22 mouse cellular contexts compared by ENCODE assay signal in the genomic region with DNA sequence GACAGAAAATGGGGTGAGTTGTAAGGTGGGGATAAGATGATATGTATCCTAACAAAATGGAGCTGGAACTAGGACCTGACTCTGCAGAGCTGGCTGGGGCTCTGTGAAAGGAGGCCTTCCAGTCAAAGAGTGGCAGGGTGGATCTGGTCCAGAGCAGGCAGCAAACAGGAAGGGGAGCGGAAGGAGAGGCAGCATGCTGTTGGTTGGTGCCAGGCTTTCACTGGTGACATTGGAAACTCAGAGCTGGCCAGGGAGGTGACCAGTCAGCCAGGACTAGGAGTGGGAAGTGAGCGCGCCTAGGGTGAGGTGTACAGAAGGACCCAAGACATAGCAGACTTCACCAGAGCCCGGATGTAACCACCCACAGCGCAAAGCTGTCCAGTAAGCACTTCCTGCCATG.
DNase-seq lines count a peak whose midpoint lies in the region; ATAC-seq and TF ChIP-seq lines count a peak whose summit lies in the region.
"Had no signal": no experiment of that assay in that cellular context is flagged by ENCODE, and none has a peak within 500 bp of the region (broad histone marks: within the 10 kb centered on the region; RNA-seq: fewer than 3 reads in every experiment).

No protein-coding gene starts in this region.

- WGBS in cerebellum, adult 2 months, result 17% methylated on average over 5 of the region's 5 CpGs
- 94% methylated on average over 5 of the region's 5 CpGs for WGBS in forebrain, embryonic 11.5 days

- no peak overlapping the region for H3K4me2 ChIP-seq in forebrain, embryonic 11.5 days (ENCODE audit: low read depth, low read length, severe bottlenecking)
- H3K4me2 ChIP-seq: embryonic facial prominence, embryonic 12.5 days; forebrain, embryonic 13.5 days; heart, embryonic 13.5 days; hindbrain, embryonic 14.5 days; intestine, embryonic 15.5 days had no signal

- H3K9ac ChIP-seq in forebrain, embryonic 11.5 days (ENCODE audit: low read length), result no peak overlapping the region
- H3K9ac ChIP-seq: embryonic facial prominence, embryonic 12.5 days; forebrain, embryonic 13.5 days; forebrain, postnatal 0 days; heart, embryonic 13.5 days; hindbrain, embryonic 14.5 days; intestine, embryonic 15.5 days had no signal

- ATAC-seq in forebrain, embryonic 11.5 days (replicated peaks; ENCODE audit: low FRiP score), result no peak
- ATAC-seq: CD4-positive, CD25-positive, alpha-beta regulatory T cell, adult 4 months; forebrain, embryonic 13.5 days; forebrain, postnatal 0 days; intestine, embryonic 15.5 days had no signal

- no peak for TF ChIP-seq POLR2A in cerebellum, adult 2 months (IDR thresholded peaks at IDR 0.05; ENCODE audit: borderline replicate concordance, insufficient read depth, low read length)

- peaks cover 14% of the 10 kb centered on the region for H3K4me1 ChIP-seq in cerebellum, adult 2 months (ENCODE audit: control insufficient read depth, insufficient read depth, low read length)
- H3K4me1 ChIP-seq in forebrain, embryonic 11.5 days (replicated peaks; ENCODE audit: control insufficient read depth, insufficient read depth, low read length), result no peaks in the 10 kb centered on the region
- H3K4me1 ChIP-seq: embryonic facial prominence, embryonic 12.5 days; forebrain, embryonic 13.5 days; heart, embryonic 13.5 days; intestine, embryonic 15.5 days had no signal

- intact Hi-C loops in heart, postnatal 14 days (cut with DNase I), result no loop called here

- H3K36me3 ChIP-seq in forebrain, embryonic 11.5 days (ENCODE audit: control insufficient read depth, insufficient read depth, low read length), result no peaks in the 10 kb centered on the region
- H3K36me3 ChIP-seq: embryonic facial prominence, embryonic 12.5 days; G1E; heart, embryonic 13.5 days; intestine, embryonic 15.5 days had no signal

- no peaks in the 10 kb centered on the region for H3K9me3 ChIP-seq in forebrain, embryonic 11.5 days (ENCODE audit: control insufficient read depth, low read length)
- H3K9me3 ChIP-seq: embryonic facial prominence, embryonic 12.5 days; forebrain, embryonic 13.5 days; G1E; intestine, embryonic 15.5 days had no signal

- TF ChIP-seq CTCF in cerebellum, adult 2 months (IDR thresholded peaks at IDR 0.05; ENCODE audit: borderline replicate concordance, insufficient read depth, low read depth, low read length), result no peak

- no peak overlapping the region for H3K4me3 ChIP-seq in cerebellum, adult 2 months (replicated peaks; ENCODE audit: insufficient read depth, low read depth, low read length)
- no peak overlapping the region for H3K4me3 ChIP-seq in forebrain, embryonic 11.5 days (ENCODE audit: low read depth, low read length)
- H3K4me3 ChIP-seq: embryonic facial prominence, embryonic 12.5 days; forebrain, embryonic 13.5 days; heart, embryonic 13.5 days; intestine, embryonic 15.5 days had no signal

- no peaks in the 10 kb centered on the region for H3K27me3 ChIP-seq in cerebellum, adult 2 months (ENCODE audit: control insufficient read depth, insufficient read depth, low read length)
- no peaks in the 10 kb centered on the region for H3K27me3 ChIP-seq in forebrain, embryonic 11.5 days (ENCODE audit: control insufficient read depth, insufficient read depth, low read length)
- H3K27me3 ChIP-seq: embryonic facial prominence, embryonic 12.5 days; forebrain, embryonic 13.5 days; heart, embryonic 13.5 days; intestine, embryonic 15.5 days had no signal

- H3K27ac ChIP-seq in cerebellum, adult 2 months (ENCODE audit: insufficient read depth, low read length), result no peak overlapping the region
- no peak overlapping the region for H3K27ac ChIP-seq in forebrain, embryonic 11.5 days (ENCODE audit: low read depth, low read length)
- H3K27ac ChIP-seq: embryonic facial prominence, embryonic 12.5 days; forebrain, embryonic 13.5 days; heart, embryonic 13.5 days; hindbrain, embryonic 14.5 days; intestine, embryonic 15.5 days had no signal

- peak; percentile 7 for DNase-seq in 3134 (ENCODE audit: extremely low read depth, insufficient read length, low spot score)
- peak; percentile 88 for DNase-seq in brain, adult 2 months (ENCODE audit: low read depth, low spot score)
- DNase-seq in cerebellum, adult 2 months, result peak; percentile 69 to 87
- DNase-seq in cerebellum, postnatal 10 days, result peak; percentile 67 to 70
- DNase-seq in heart, postnatal 14 days, result no peak
- no peak for DNase-seq in ovary, adult 18-20 months (ENCODE audit: low spot score)
- DNase-seq in forebrain, embryonic 11.5 days (ENCODE audit: low spot score), result no peak
- no peak for DNase-seq in gastrocnemius, adult 18-20 months (ENCODE audit: low spot score)
- DNase-seq: adrenal gland, adult 8-10 months; adrenal gland, postnatal 36 days; B cell, adult 2 months; forebrain, postnatal 0 days; gastrocnemius, postnatal 36 days; heart, adult 11 months; kidney, adult 18-20 months had no signal

Comparison
In these comparisons a context has a peak if more than half of its experiments do, and no peak if none do; other contexts are left out.
1. DNase-seq: peak in 3134 (single experiment), brain, adult 2 months (single experiment), cerebellum, adult 2 months (2 of 2) and cerebellum, postnatal 10 days (2 of 2); none in heart, postnatal 14 days (0 of 2), ovary, adult 18-20 months (single experiment), forebrain, embryonic 11.5 days (single experiment) and gastrocnemius, adult 18-20 months (single experiment).